Mouse (Mus musculus): ENCODE measurements around the gene Flg2. TPM values are rescaled to one million over a fixed set of nuclear protein-coding genes. Genes with fewer than 3 reads are reported as not detected.

The Flg2 gene
- not detected in 2 replicates for polyA plus RNA-seq (2012; rRNA removed)

GRCm38 (mm10) chr3:93196978-93197377 is at the start of gene Flg2:
Gene Flg2 (plus strand): TSS chr3:93197278.
- DNase-seq (ENCODE audit: extremely low spot score in 1 of 2, low spot score in 1 of 2), result no peak

- DNase-seq (ENCODE audit: extremely low spot score in 1 of 2, low spot score in 1 of 2), result no peak
Observed at GRCm38 (mm10) chr3:93162502-93162901, 34.6 kb upstream of the Flg2 start.

- DNase-seq (ENCODE audit: extremely low spot score in 1 of 2, low spot score in 1 of 2), result no peak
Observed at GRCm38 (mm10) chr3:93162996-93163592, 34.0 kb upstream of the Flg2 start.

- DNase-seq (ENCODE audit: extremely low spot score in 1 of 2, low spot score in 1 of 2), result peak in 1 of 2 experiments; percentile 19
Observed at GRCm38 (mm10) chr3:93180856-93181255, 16.2 kb upstream of the Flg2 start.

- no peak for DNase-seq (ENCODE audit: extremely low spot score in 1 of 2, low spot score in 1 of 2)
Observed at GRCm38 (mm10) chr3:93201955-93202354, 4.9 kb downstream of the Flg2 start.

GRCm38 (mm10) chr3:93202499-93202898 is 5.4 kb downstream of the Flg2 start:
- DNase-seq (ENCODE audit: extremely low spot score in 1 of 2, low spot score in 1 of 2), result no peak

Other genes starting within 250 kb of the Flg2 start
- gene Lce3d, start 239.9 kb upstream of the Flg2 start, polyA plus RNA-seq (2012; rRNA removed), result not detected in 2 replicates
- gene Lce3e, start 230.2 kb upstream of the Flg2 start, polyA plus RNA-seq (2012; rRNA removed), result not detected in 2 replicates
- gene Lce3f, start 205.1 kb upstream of the Flg2 start, polyA plus RNA-seq (2012; rRNA removed), result not detected in 2 replicates
- not detected in 2 replicates for gene Crct1, start 181.6 kb upstream of the Flg2 start, polyA plus RNA-seq (2012; rRNA removed)
- gene Lce1m, start 178.2 kb upstream of the Flg2 start, polyA plus RNA-seq (2012; rRNA removed), result not detected in 2 replicates
- gene Gm4858, start 128.5 kb upstream of the Flg2 start, polyA plus RNA-seq (2012; rRNA removed), result not detected in 2 replicates
- not detected in 2 replicates for gene Crnn, start 52.5 kb upstream of the Flg2 start, polyA plus RNA-seq (2012; rRNA removed)
- gene Flg, start 76.2 kb downstream of the Flg2 start, polyA plus RNA-seq (2012; rRNA removed), result not detected in 2 replicates
- not detected in 2 replicates for gene Hrnr, start 122.5 kb downstream of the Flg2 start, polyA plus RNA-seq (2012; rRNA removed)
- not detected in 2 replicates for gene Rptn, start 196.4 kb downstream of the Flg2 start, polyA plus RNA-seq (2012; rRNA removed)
- 2.6 and 2.9 TPM in 2 replicates for gene Tchh, start 245.1 kb downstream of the Flg2 start, polyA plus RNA-seq (2012; rRNA removed)

Data from frontal cortex, adult 2 months (tissue).